Mouse (Mus musculus) brain, embryonic 14.5 days (tissue): Measurements from ENCODE around the gene Psmb3.

Source experiments
- CTCF ChIP-seq: fragments of 200-500 bp; IDR thresholded peaks from 2 replicates; pipeline ENCODE4 v1.5.1; 2012; ENCODE audit warnings: inconsistent platforms, mild to moderate bottlenecking, moderate library complexity, borderline replicate concordance; ENCODE audit not compliant: insufficient read depth, insufficient read length; ENCODE audit errors: extremely low read depth
- POLR2A ChIP-seq: fragments of 200-500 bp; IDR thresholded peaks from 2 replicates; pipeline ENCODE4 v1.6.1; 2012; ENCODE audit warnings: mild to moderate bottlenecking, inconsistent platforms, borderline replicate concordance; ENCODE audit not compliant: poor library complexity, insufficient read depth, insufficient read length, severe bottlenecking; ENCODE audit errors: extremely low read depth

DNA sequence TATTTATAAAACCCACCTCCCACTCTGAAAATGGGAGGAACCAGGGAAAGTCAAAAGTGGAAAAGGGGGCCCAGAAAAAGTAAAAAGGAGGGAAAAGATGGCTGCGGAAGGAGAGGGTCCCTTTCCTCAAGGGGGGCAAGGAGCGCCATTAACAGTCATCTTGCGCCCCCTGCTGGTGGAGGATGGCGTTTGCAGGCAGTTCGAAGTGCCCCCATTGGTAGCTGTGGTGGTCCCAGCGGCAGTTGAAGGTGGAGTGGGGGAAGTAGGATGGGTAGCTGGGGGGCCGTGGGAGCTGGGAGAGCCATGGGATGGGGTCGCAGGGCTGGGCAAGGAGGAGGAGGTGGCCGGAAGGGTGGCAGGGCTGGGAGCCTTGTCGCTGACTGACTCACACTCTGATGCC is 13.3 kb upstream of the Psmb3 start:
- TF ChIP-seq CTCF: peak; percentile 96
- TF ChIP-seq POLR2A: no peak
